Mouse (Mus musculus) granulocyte monocyte progenitor cell, adult 5-6 weeks (primary cell): Measurements from ENCODE around the gene Lbx2. TPM values are rescaled to one million over a fixed set of nuclear protein-coding genes. Genes with fewer than 3 reads are reported as not detected.

Experiments used
- ATAC-seq: replicated peaks from 2 replicates; pipeline ENCODE4 v1.8.0; 2016; ENCODE audit warnings: mild to moderate bottlenecking, moderate TSS enrichment, inconsistent platforms; ENCODE audit not compliant: poor library complexity, severe bottlenecking
- total RNA-seq, 2 experiments: library from RNA; stranded (forward) in 1 of 2; stranded (reverse) in 1 of 2; fragments of 200-712, 200-1000 nt in 1 of 2; fragments of >200 nt in 1 of 2; fragmentation: Nextera tagmentation in 1 of 2; gene quantifications; 2 replicates each; pipeline ENCODE4 v1.2.3; 2014 to 2017

The Lbx2 gene
- total RNA-seq, 2 experiments from 2014 or later: 1.3 TPM; not detected in 1

DNA sequence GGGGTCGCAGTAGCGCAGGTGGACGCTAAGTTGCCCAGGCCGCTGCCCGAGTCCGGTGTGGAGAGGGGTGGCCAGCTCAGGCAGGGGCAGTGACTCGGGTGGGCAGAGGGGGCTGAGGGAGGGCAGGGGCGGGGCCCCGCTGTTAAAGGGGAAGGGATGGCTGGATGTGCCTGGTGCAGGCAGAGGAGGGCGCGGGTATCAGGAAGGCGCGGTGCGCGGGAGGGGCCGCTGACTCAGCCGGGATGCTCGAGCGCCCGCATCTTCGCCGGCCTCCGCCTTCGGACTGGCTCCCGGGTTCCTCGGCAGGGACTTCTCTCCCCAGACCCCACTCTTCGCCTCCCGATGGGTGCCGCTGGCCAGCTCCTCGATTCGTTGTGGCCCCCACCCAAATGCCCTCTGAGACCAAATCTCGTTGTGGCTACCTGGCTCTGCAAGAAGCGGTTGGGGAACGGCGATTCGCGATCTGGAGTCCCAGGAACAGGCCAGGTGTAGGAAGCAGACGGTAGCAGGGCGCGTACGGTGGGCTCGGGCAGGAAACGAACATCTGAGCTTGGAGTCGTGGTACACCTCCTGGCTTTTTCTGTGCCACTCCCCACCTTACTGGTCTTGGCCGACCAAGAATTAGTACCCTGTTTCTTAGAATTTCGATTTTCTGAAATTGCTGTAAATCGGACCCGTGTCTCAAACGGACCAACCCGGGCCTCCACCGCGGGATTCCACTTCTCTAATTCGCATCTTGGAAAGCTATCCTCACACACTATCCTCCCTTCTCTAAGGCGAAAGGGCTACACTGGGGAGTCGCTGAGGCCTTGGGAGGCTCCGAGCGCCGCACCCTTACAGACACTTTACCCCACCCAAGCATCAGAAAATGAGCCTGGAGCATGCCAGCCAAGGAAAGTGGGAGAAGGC is 15.6 kb upstream of the Lbx2 start:
- ATAC-seq: peak; percentile 32

DNA sequence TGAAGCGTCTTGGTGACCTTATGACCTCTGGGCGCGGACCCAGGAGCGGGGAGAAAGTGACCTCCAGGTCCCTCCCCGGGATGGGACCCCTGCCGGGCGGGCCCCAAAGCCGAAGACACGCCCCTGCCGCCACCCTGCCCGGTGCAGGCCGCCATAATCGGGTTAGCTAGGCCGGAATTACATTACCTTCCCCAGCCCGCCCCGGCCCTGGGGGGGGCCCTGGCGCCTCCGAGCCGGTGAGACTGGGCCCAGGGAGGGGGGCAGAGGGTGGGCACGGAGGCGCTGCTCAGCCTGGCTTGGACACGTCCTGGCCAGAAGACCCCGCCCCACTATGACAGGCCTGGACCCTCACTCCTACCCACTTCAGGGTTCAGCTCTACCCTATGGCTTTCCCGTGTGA is 14.9 kb upstream of the Lbx2 start:
- ATAC-seq: no peak

DNA sequence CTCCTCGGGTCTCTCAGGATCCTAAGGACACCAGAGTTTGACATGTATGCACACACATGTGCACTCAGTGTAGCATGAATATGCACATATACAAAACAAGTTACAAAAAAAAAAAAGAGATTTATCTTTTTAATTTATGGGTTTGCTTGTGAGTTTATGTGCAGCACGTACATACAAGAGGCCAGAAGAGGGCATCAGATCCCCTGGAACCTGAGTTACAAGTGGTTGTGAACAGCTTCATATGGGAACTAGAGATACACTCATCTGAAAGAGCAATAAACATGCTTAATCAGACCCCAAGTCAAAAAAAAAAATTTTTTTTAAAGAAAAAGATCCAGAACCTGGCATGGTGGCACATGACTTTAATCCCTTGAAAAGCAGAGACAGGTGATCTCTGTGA is 11.2 kb upstream of the Lbx2 start:
- ATAC-seq: no peak

DNA sequence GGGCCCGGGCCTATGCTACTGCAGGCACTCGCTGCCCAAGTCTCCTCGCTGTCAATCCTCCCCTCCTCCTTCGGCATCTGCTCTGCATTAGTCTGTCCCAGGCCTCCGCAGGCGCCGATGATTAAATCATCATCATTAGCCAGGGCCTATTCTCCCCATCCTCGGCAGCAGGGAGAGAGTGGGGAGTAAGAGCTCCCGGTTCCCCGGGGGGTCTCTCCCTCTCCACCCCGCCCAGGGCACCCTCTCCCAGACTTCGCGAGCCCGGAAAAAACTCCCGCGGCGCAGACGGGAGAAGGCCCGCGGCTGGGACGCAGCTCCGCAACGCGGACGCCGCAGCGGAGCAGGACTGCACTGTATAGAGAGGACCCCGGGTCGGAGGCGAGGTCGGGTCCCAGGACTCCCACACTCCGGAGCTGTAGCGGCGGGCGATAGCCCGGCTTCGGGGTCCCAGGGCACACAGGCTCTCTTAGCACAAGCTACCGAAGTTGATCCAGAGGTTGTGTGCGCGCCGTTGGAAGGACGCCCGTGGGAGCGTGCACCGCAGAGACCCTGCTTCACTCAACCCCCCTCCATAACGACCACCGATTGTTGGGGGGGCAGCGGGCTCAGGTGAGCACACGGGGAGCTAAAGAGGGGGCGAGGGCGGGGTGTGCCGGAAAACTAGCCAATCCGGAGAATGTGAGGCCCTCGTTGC is 8.4 kb upstream of the Lbx2 start, which contains the start of gene Pcgf1:
Pcgf1 (plus strand) TSS at position 240 of the 694 bp plus-strand sequence.
- peak; percentile 16; the same call in 1 of the 2 replicates for ATAC-seq

DNA sequence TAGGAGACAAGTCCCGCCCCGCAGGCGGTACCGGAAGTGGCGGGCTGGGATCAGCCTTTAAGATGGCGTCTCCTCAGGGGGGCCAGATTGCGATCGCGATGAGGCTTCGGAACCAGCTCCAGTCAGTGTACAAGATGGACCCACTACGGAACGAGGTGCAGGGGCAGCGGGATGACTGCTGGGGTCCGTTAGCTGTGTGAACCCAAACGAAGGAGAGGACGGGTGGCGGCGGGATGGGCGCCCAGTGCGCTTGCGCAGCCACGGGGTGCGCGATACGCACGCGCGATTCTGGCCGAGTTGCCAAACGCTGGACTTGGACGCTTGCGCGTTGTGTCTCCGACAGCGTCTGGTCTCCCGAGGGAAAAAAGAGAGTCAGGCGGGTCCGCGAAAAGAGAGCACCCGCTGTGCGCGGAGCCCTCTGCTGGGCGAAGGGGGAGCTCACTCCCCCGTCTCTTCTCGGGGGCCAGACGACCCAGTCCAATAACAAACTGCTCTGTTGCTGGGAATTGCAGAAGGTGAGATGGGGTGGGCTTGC is 7.8 kb upstream of the Lbx2 start:
- peak; percentile 91 for ATAC-seq

DNA sequence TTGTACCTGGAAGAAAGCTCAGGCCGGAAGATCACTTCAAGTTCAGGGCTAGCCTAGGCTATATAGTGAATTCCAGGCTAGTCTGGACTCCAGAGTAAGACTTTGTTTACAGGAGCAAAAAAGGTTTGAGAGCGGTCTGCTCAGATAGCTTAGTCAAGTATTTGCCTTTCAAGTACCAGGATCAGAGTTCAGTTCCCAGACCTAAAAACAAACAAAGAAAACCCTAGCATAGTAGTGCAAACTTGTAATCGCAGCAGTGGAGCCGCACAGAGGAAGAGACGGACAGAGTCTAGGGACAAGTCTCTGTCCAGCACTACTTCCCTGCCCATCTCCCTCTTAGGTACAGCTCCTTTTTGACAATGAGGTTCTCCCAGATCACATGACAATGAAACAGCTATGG is 6.0 kb upstream of the Lbx2 start:
- ATAC-seq: no peak

DNA sequence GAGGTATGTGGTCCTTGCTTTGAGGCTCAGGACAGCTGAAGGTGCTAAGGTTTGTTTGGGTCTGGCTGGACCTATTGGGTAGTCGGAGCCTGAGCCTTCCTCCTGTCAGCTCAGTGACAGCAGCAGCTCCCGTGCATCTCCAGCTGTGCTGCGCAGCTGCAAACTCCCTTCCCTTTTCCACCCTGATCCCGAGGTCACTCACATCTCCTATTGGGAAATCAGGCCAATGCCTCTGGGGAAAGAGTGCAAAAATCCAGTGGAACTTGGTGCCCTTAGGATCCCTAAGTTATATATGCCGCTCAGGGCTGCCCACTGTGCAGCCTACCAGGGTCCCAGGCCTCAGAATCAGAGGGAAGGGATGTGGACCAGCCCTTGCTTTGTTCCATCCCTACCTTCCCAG is 2.7 kb upstream of the Lbx2 start:
- no peak for ATAC-seq

DNA sequence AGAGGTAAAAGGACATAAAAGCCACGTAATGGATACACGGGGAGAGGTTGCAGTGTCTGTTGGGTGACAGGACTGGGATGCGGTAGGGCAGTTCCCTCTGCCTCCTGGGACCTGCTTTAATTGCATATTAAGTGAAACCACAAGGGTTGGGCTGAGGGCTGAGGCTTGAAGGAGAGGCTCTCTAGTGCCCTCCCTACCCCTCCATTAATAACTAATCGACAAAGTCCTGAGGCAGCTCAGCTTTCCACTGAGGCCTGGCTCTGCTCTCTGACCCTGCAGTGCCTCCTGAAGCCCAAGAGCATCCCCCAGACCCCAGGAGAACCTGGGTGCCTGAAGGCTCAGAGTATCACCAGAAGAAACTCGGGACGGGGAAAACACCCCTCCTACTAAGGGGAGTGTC is 1.7 kb upstream of the Lbx2 start:
- ATAC-seq: no peak

DNA sequence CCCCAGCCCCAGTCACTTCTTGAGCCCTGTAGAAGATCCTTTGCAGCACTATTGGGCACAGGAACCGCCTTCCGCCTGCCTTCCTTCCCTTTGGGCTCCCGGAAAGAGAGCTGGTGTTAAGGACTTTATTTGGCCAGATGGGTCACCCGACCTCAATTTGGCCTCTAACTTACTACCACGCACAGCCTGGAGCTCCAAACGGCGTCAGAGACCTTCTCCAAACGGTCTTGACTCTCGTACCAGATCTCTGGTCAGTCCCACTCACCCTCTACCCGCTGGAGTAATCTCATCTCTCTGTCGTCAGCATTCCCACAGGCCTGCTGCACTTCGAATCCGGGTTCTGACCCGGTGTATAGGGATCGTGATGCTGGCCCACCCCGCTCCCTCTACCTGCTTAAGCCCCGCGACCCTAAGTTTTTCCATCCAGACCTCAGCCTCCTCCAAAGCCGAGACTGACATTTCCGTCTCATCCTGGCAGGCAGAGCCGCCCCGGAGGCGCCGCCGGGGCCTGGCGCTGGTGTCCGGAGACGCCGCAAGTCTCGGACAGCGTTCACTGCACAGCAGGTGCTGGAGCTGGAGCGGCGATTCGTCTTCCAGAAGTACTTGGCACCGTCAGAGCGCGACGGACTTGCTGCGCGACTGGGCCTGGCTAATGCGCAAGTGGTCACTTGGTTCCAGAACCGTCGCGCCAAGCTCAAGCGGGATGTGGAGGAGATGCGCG is 1.2 kb downstream of the Lbx2 start:
- ATAC-seq: 0 out of 2 replicates have a peak, but pooled peaks have one; percentile 6

DNA sequence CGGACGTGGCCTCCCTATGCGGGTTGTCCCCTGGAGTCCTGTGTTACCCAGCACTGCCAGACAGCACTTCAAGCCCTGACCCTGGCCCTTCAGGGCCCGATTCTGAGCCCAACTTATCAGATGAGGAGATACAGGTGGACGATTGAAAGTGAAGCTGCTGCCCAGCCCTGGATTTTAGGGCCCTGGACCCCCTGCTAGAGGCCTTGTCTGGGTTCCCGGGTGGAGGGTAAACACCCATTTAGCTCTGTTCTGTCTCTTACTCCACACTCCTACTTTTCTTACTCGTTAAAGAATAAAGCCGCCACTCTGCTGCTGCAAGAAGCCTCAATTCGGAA is 1.7 kb downstream of the Lbx2 start:
- ATAC-seq: no peak

DNA sequence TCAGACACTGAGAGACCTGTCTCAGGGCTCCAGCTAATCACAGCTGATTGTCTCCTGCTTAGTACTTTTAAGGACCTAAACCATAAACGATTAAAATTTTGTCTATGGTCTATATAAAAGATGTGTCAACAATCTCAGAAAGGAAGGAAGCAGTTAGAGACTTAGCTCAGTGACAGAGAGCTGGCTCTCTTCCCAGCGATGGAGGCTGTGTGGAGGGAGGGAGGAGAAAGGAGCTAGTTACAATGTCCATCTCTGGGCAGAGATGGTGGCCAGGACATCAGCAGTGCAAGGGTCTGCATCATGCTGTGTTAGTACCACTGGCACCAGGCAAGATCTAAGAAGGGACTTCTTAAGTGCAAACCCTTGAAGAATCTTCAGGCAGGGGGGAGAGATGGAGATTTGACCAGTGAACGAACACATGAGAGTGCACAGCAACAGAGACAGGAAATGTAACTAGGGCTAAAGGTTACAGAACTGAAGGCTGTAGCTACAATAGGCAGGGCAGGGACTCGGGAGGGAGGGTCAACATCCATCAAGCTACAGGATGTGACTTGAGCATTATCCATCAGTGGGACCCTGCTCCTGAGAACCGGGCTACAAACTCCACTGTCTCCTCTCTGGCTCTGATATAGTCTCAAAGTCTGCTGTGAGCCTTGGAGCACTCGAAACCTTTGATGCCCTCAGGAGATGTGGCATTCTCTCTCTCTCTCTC is 6.4 kb downstream of the Lbx2 start:
- no peak for ATAC-seq

DNA sequence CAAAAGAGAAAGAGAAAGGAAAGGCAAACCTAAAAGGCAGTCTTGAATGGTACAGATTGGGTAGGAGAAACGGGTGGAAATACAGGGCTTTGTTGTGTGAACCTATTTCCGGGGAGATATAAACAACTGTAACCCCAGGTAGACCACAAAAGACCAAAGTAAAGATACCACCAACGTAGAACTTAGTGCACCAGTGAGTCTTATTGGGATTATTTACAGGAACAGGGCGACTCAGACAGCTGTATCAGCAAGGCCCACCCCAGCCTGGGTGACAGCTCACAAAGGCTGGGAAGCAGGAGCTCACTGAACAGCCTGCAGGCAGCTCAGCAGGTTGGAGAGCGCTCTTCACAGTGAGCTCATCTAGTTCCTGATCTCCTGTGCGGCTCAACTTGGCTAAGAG is 9.8 kb downstream of the Lbx2 start:
- no peak for ATAC-seq

DNA sequence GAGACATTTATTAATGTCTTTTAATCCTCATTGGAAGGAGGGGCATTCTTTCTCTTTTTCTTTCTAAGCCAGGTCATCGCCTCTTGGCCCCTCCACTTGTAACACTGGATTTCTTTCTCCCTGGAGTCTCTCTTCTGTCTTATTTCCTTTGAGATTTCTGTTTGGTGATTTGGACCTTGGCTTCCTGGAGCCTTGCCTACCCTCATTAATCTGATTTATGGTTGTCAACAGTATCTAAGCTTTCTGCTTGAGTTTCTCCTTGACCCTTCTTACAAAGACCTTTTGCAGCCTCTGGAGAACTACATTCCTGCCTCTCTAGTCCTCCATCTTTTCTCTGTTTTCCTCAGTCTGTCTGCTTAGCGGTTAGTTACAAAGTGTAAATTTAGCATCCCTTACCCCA is 12.2 kb downstream of the Lbx2 start:
- ATAC-seq: no peak

DNA sequence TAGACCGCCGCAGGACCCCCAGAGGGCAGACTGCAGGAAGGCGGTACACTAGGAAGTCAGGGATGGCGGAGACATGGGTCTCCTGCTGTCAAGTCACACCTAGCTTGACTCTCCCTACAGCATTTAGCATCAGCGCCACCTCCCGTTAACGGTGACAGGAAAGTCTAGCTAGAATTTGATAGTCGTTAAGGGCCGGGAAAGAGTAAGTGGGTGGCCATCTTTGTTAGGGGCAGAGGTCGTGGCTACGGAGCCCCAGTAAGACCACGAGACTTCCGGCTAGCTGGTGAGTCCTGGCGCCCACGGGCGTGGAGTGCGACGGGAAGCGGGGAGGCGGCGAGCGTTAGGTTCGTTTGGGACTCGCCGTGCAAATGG is 15.1 kb downstream of the Lbx2 start, which contains the start of the genes Ccdc142 and Gm42688:
Ccdc142 (plus strand) TSS at position 286 of the 372 bp plus-strand sequence.
Gm42688 (plus strand) TSS at position 302 of the 372 bp plus-strand sequence.
- ATAC-seq: peak; percentile 82

DNA sequence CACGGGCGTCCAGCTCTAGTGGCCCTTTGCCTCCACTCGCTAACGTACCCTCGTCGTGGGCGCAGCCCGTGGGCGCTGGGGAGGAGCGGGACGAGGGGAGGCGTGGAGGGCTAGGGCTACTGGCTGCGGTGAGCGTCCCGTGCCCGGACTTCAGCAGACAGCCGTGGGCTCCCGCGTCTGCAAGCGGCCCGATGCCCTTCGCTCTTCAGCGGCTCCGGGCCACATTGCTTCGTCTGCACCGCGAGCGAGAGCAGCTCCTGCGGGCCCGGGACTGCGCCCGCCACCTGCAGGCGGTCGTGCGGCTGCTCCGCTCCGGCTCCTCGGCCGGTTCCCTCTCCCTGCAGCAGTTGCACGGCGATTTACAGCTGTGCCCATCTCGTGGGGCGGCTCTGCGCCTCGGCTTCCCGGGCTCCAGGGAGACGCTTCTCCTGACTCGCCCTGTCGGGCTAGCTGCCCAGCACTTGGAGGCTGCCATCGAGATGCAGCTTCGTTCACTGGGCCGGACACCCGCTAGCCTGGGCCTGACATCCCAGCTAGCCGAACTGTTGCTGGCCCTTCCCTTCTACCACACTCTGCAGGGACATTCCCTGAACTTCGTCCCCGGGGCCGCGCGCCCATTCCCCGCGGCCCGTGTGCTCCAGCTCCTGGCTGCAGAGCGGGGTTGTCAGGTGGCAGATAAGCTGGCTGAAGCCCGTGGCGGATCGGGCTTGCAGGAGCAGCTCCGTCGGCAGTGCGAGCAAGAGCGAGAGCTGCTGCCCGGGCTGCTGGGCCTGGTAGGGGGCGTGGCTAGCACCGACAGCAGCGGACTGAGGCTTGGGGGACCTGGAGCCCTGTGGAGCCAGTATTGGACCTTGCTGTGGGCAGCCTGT is 15.8 kb downstream of the Lbx2 start:
- ATAC-seq: peak; percentile 74

DNA sequence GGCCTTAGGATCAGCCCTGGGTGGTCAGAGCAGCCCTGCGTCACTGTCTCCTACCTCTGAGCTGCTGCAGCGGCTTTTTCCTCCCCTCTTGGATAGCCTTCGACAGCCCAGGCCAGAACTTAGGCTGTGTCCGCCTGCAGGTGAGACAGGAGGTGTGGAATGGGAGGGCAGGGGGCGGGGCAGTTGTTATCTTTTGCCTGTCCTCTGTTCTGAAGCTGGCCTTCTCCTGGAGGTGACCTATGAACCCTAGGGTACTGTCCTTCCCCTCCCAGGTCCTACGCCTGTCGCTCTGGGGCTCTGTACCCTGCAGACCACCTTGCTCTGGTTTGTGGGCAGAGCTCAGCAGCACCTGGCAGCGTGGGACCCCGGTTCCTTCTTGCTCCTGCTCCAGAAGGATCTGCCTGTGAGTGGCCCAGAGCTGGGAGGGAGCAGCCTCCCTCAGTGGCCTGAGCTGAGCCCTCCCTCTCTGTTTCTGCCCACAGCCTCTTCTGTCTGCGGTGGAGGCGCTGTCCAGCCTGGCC is 17.0 kb downstream of the Lbx2 start:
- no peak for ATAC-seq

DNA sequence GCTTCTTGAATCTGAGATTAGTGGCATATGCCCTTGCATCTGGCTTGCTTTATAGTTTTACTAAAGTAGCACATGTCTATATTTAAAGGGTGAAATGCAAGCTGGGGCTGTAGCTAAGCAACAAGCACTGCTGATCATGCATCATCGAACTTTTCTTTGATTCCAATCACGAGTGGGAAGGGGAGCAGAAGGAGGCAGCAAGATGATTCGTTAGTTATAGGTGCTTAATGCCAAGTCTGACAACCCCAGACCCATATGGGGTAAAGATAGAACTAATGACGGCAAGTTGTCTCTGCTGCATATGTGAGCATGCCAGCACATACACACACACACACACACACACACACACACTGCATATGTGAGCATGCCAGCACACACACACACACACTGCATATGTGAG is 18.0 kb downstream of the Lbx2 start:
- no peak for ATAC-seq

DNA sequence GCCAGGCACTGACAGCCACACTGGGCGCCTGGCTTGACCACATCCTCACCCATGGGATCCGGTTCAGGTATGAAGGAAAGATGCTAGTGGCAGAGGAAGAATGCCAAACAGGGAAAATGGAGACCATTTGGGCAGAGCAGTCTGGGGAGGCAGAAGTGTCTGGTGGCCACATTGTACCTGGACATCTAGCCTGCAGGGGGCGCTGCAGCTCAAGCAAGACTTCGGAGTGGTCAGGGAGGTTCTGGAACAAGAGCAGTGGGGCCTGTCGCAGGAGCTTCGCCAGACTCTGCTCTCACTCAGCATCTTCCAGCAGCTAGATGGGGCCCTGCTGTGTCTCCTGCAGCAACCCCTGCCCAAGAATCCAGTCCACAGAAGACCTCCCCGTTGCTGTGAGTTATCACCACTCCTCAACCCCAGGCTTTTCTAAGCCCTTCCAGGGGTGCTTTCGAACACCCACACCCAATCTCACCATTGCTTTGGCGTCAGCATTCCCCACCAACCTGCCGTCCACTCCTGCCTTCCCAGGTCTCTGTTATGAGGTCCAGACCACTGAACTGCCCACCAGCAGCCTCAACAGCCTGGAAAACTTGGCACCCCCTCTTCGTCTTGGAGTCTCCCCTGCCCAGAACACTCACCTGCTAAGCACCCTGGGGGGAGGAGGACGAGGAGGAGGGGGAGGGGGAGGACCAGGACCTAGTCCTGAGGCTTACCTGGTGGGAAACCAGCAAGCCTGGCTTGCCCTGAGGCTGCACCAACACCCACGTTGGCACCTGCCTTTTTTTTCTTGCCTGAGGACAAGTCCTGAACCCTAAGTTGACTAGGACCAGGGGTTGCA is 21.6 kb downstream of the Lbx2 start:
- ATAC-seq: peak; percentile 82
